Mouse (Mus musculus) heart, adult 8-10 months (tissue): ENCODE measurements around the gene Pgap3. TPM values are rescaled to one million over a fixed set of nuclear protein-coding genes. Genes with fewer than 3 reads are reported as not detected.

ENCODE experiments used
- total RNA-seq, 4 experiments: library from RNA; stranded (reverse); gene quantifications; 2 replicates each; pipeline ENCODE4 v1.2.4; 2022

Pgap3 gene
- total RNA-seq, 4 experiments from 2014 or later, result 8.2 to 9.6 (median 8.9) TPM

Other genes with a start within 250 kb of the Pgap3 start
- gene Med1, start 207.2 kb downstream of the Pgap3 start, total RNA-seq, result 10 to 100 TPM; 40.4 to 41.8 (median 41.2) TPM
- 10 to 100 TPM; 20.1 to 22.5 (median 21.8) TPM for gene Cdk12, start 197.4 kb downstream of the Pgap3 start, total RNA-seq
- gene Neurod2, start 70.8 kb downstream of the Pgap3 start, total RNA-seq, result not detected
- 10 to 100 TPM in 2 of 4 experiments, 1 to 10 TPM in 2; 4.0 to 11.3 (median 7.1) TPM for gene Ppp1r1b, start 52.1 kb downstream of the Pgap3 start, total RNA-seq
- 10 to 100 TPM; 17.2 to 28.8 (median 23.7) TPM for gene Stard3, start 42.1 kb downstream of the Pgap3 start, total RNA-seq
- 1,000 to 10,000 TPM; 2,176 to 4,520 (median 3,450) TPM for gene Tcap, start 16.7 kb downstream of the Pgap3 start, total RNA-seq
- 1 to 10 TPM in 3 of 4 experiments, not detected in 1; 1.2 to 1.6 (median 1.4) TPM for gene Pnmt, start 14.0 kb downstream of the Pgap3 start, total RNA-seq
- 1 to 10 TPM; 5.4 to 9.1 (median 8.0) TPM for gene Erbb2, start 12.0 kb upstream of the Pgap3 start, total RNA-seq
- 10 to 100 TPM; 66.9 to 78.4 (median 71.0) TPM for gene Mien1, start 38.5 kb upstream of the Pgap3 start, total RNA-seq
- gene Grb7, start 45.9 kb upstream of the Pgap3 start, total RNA-seq, result under 1 TPM in 1 of 4 experiments, not detected in 3; 0.19 TPM
- gene Ikzf3, start 145.5 kb upstream of the Pgap3 start, total RNA-seq, result 1 to 10 TPM in 2 of 4 experiments, under 1 TPM in 2; 0.47 to 1.3 (median 0.86) TPM
- gene Zpbp2, start 150.6 kb upstream of the Pgap3 start, total RNA-seq, result not detected
- 10 to 100 TPM; 39.7 to 46.4 (median 43.1) TPM for gene Ormdl3, start 186.9 kb upstream of the Pgap3 start, total RNA-seq
- not detected for gene Lrrc3c, start 197.8 kb upstream of the Pgap3 start, total RNA-seq
- gene Gm12355, start 225.2 kb upstream of the Pgap3 start, total RNA-seq, result 10 to 100 TPM in 1 of 4 experiments, 1 to 10 TPM in 3; 4.8 to 12.3 (median 7.9) TPM
- 1 to 10 TPM; 1.6 to 3.4 (median 2.8) TPM for gene Gsdma3, start 225.9 kb upstream of the Pgap3 start, total RNA-seq
- under 1 TPM in 1 of 4 experiments, not detected in 3; 0.25 TPM for gene Gsdma2, start 246.3 kb upstream of the Pgap3 start, total RNA-seq